Mouse (Mus musculus) embryonic fibroblast, embryonic 13.5 days (primary cell): Measurements from ENCODE around the gene Slc7a5.

Source experiments
- CTCF ChIP-seq: IDR thresholded peaks from 2 replicates; pipeline ENCODE4 v1.5.1; 2011; ENCODE audit warnings: mild to moderate bottlenecking, control low read depth, low read length, moderate library complexity, borderline replicate concordance; ENCODE audit not compliant: insufficient read depth
- POLR2A ChIP-seq: IDR thresholded peaks from 2 replicates; pipeline ENCODE4 v1.6.1; 2011; ENCODE audit warnings: low read depth, mild to moderate bottlenecking, control low read depth, low read length, moderate library complexity

DNA sequence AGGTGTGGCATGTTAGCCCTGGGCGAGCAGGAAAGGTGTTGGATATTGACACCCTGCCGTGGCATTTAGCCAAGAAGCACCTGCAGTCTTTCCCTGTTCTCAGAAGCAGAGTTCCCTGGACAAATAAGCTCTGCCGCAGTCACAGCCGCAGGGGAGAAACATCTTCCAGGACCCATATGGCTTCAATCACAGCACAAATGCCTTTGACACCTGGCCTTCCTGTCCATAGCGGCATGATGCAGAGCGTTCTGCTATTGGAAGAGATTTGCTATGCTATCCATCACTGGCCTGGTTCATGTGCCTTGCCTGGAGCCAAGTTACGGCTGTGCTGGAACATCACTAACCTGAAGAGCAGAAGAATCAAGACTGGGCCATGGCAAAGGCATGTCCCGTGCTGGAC, 42.1 kb downstream of the Slc7a5 start:
- TF ChIP-seq POLR2A (no peak), CTCF (no peak)
